Mouse (Mus musculus): Measurements from ENCODE around the gene Mrps12.

DNA sequence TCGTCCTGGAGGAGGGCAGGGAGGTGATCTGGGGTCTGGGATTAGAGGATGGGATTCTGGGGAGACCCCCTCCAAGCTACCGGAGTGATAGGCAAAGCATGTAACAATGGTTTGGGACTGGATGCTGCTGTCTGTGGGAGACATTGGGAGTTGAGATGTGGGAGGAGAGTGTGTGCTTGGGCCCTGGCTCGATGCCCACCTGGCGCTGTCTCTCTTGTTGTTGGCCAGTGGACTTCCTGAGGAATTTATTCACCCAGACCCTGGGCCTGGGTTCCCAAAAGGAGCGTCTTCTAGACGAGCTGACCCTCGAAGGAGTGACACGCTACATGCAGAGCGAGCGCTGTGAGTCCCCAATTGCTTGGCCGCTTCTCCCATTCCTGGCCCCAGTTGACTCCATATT, 30.2 kb upstream of the Mrps12 start:
- TF ChIP-seq CTCF (IDR thresholded peaks at IDR 0.05) (no peak), EP300 (IDR thresholded peaks at IDR 0.05) (no peak)
